Comparison of ENCODE assay signal across 9 mouse cellular contexts in the genomic region with DNA sequence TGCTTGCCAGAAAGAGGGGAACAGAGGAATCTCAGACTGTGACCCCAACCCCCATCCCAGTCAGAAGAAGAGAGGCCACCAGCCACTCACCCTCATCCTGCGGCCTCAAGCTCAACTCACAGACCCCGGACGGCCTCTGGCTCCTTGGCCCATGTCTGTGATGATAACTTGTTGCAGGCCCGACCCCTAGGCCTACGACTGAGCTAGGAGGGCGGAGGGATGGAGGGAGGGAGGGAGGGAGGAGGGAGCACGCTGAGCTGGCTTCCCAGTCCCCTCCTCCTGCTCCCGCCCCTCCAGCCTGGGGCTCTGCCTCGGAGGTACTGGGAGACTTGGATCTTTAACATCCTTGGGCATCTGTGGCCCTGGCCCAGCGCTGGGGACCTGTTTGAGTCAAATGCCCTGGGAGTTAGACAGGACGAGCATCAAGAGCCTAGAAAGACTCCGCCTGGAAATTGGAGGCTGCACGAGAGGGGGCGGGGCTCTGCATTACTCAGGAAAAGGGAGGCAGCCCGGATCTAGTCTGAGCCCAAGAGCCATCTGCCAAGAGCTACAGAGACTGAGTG. TPM values are rescaled to one million over a fixed set of nuclear protein-coding genes. Genes with fewer than 3 reads are reported as not detected.
DNase-seq lines count a peak whose midpoint lies in the region; ATAC-seq lines count a peak whose summit lies in the region.
"Had no signal": no experiment of that assay in that cellular context is flagged by ENCODE, and none has a peak within 500 bp of the region (broad histone marks: within the 10 kb centered on the region; RNA-seq: fewer than 3 reads in every experiment).

No protein-coding gene starts in this region.

- H3K9me3 ChIP-seq in forebrain, embryonic 14.5 days (replicated peaks; ENCODE audit: control insufficient read depth, low read length): no peaks in the 10 kb centered on the region
- H3K9me3 ChIP-seq: G1E had no signal

- intact Hi-C loops in heart, postnatal 14 days (cut with DNase I): no loop called here

- H3K4me2 ChIP-seq in forebrain, embryonic 14.5 days (ENCODE audit: low read length): peak overlapping the region; percentile 54

- no peaks in the 10 kb centered on the region for H3K27me3 ChIP-seq in forebrain, embryonic 14.5 days (replicated peaks; ENCODE audit: control insufficient read depth, insufficient read depth, low read length)

- H3K4me1 ChIP-seq in forebrain, embryonic 14.5 days (ENCODE audit: control insufficient read depth, insufficient read depth, low read length): peaks cover 8% of the 10 kb centered on the region

- H3K9ac ChIP-seq in forebrain, embryonic 14.5 days (ENCODE audit: low read length): peak overlapping the region; percentile 59

- H3K27ac ChIP-seq in forebrain, embryonic 14.5 days (ENCODE audit: low read depth, low read length): peak overlapping the region; percentile 23; the same call in 1 of the 2 replicates

- peak; percentile 87 for DNase-seq in 3134 (ENCODE audit: extremely low read depth, insufficient read length, low spot score)
- peak; percentile 45 for DNase-seq in brain, embryonic 18.5 days (ENCODE audit: low read depth, low spot score)
- DNase-seq in forebrain, embryonic 14.5 days (ENCODE audit: low spot score): peak; percentile 81
- DNase-seq in heart, postnatal 14 days: peak; percentile 78 to 83
- peak; percentile 79 for DNase-seq in layer of hippocampus, adult 11-12 months (ENCODE audit: low spot score)
- peak; percentile 66 to 69 for DNase-seq in lung, adult 18-20 months
- DNase-seq in ovary, postnatal 14 days (ENCODE audit: low spot score): peak; percentile 48
- no peak for DNase-seq in spleen, postnatal 4 days (ENCODE audit: low spot score in 2 of 2)

- peak; percentile 47 for ATAC-seq in forebrain, embryonic 14.5 days

- WGBS in forebrain, embryonic 14.5 days: 3% methylated on average over 15 of the region's 15 CpGs

- H3K4me3 ChIP-seq in forebrain, embryonic 14.5 days (ENCODE audit: low read depth, low read length): peak overlapping the region; percentile 21

- H3K36me3 ChIP-seq in forebrain, embryonic 14.5 days (ENCODE audit: control insufficient read depth, insufficient read depth, low read length): no peaks in the 10 kb centered on the region
- H3K36me3 ChIP-seq: G1E had no signal

RNA-seq across cellular contexts. Expression of gene C1qtnf6, which starts 1.7 kb away (rescaled TPM):
- 7.8 and 8.6 TPM in 2 replicates for polyA plus RNA-seq in forebrain, embryonic 14.5 days (2014; fragmentation: Nextera tagmentation; extraction: Ambion mirVana)
- total RNA-seq in heart, postnatal 14 days (2021): 10 to 100 TPM; 83.9 to 98.0 TPM
- polyA plus RNA-seq: G1E had no signal

RNA-seq across cellular contexts. Expression of gene Sstr3, which starts 15.0 kb away (rescaled TPM):
- polyA plus RNA-seq in forebrain, embryonic 14.5 days (2014; fragmentation: Nextera tagmentation; extraction: Ambion mirVana): 0.64 and 0.91 TPM in 2 replicates
- total RNA-seq in heart, postnatal 14 days (2021): not detected
- polyA plus RNA-seq: G1E had no signal

RNA-seq across cellular contexts. Expression of gene Il2rb, which starts 34.4 kb away (rescaled TPM):
- polyA plus RNA-seq in forebrain, embryonic 14.5 days (2014; fragmentation: Nextera tagmentation; extraction: Ambion mirVana): 0.05 TPM in 1 of 2 replicates, not detected in the other
- total RNA-seq in heart, postnatal 14 days (2021): under 1 TPM; 0.07 to 0.20 TPM
- polyA plus RNA-seq: G1E had no signal

RNA-seq across cellular contexts. Expression of gene Rac2, which starts 43.1 kb away (rescaled TPM):
- polyA plus RNA-seq in forebrain, embryonic 14.5 days (2014; fragmentation: Nextera tagmentation; extraction: Ambion mirVana): 3.5 and 5.9 TPM in 2 replicates
- 10 to 100 TPM in 1 of 2 experiments, 1 to 10 TPM in 1; 3.9 to 18.7 TPM for total RNA-seq in heart, postnatal 14 days (2021)

Comparison
In these comparisons a context has a peak if more than half of its experiments do, and no peak if none do; other contexts are left out.
1. DNase-seq: peak in 3134 (single experiment), brain, embryonic 18.5 days (single experiment), forebrain, embryonic 14.5 days (single experiment), heart, postnatal 14 days (2 of 2), layer of hippocampus, adult 11-12 months (single experiment), lung, adult 18-20 months (2 of 2) and ovary, postnatal 14 days (single experiment); none in spleen, postnatal 4 days (0 of 2).